Mouse (Mus musculus) megakaryocyte-erythroid progenitor cell, adult 5 weeks (primary cell): ENCODE data around the gene Krtcap3. TPM values are rescaled to one million over a fixed set of nuclear protein-coding genes. Genes with fewer than 3 reads are reported as not detected.

Experiments
- polyA plus RNA-seq: library from polyadenylated mRNA; stranded (reverse); fragments of >175 nt; gene quantifications from 2 replicates; pipeline ENCODE4 v1.2.3, GENCODE M21; 2012

The Krtcap3 gene
- polyA plus RNA-seq, result 3.9 and 6.5 TPM in 2 replicates

DNA sequence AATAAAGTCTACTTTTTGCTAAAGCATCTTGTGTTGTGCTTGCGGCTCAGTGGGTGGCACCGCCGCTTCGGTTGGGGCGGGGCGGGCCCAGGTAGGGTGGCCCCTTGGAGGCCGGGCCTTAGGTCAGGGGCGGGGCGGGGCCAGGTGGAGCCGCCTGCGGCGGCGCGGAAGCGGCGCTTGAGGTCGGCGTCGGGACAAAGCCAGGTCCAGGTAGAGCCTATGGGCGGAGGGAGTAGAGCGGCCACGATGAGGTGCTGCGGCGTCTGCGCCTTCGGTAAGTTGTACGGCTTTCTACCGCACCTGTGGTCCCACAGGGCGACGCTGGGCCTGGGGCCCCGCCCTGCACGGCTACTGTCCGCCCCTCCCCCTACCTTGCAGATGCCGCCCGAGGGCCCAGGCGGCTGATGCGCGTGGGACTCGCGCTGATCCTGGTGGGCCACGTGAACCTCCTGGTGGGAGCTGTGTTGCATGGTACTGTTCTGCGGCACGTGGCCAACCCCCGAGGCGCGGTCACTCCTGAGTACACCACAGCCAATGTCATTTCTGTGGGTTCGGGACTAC lies at the start of gene Krtcap3:
Krtcap3 (plus strand) TSS at position 151 of the 561 bp plus-strand sequence.

DNA sequence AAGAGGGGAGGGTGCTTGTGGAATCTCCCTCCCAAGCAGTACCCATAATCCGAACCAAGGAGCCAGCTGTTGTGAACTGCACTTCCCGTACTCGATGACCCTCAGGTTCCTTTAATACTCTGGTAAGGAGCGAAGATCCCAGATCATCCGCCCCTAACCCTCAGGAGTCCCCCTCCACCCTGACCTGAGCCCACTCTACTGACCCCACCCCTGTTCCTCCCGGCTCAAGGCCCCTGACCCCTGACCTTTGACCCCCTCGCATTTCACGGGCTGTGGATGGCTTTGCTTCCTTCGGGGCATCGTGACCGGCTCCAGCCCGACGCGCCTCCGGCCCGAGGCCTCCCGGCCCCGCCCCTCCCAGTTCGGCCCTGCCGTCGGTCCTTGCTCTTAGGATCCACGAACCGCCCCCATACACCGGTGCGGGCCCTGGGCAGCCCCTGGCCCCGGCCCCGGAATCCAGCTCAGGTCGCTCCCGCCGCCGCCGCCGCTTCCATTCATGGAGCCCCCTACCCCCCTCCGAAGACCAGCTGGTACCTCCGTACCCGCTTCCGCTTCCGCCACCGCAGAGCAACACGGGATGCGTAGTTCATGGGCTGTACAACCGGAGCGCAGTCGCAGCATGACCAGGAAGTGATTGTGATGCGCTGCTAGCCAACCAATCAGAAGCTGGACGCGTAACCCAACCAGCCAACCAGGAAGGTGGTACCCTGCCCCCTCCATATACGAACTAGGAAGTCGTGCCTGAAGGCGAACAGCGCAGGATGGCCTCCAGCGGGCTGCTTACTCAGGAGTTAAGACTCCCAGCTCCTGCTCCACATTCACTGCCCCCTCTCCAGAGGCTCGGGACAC lies 49.5 kb upstream of the Krtcap3 start, which contains the start of gene Zfp513:
Zfp513 (minus strand) TSS at position 562 of the 849 bp plus-strand sequence.

DNA sequence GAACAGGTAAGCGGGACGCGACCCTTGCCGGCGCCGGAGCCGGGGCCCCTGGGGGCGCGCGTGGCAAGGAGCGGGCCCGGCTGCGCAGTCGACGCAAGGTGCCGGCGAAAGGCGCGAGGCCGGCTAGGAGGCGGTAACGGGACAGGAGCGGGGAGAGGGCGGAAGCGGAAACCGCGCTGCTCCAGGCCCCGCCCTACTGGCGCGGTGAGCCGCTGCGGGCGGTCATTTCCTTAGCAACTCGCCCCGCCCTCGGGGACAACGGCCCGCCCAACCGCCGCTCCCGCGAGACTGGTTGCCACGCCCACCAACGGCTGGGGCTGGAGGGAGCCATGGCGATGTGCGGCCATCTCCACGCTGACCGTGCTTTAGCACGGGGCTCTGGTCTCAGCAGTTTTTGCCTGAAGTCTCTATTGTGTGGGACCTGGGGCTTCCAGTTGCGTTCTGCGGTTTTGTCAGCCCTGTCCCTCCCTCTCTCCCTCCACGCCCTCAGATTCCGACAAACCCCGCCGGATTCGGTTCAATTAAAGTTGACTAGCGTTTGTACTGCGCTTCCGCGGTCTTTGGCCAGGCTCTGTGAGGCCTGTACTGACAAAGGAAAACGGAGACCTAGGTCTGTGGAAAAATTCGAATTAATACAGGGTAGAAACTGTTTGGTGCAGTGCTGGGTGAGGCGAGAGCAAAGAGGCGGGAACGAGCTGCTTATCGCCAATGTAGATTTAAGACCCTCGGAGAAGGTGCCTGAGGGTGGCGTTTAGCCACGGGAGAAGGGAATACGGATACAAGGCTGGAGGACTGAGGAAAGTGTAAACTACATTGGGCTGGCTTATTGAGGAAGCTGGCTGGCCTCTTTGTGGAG lies 30.8 kb upstream of the Krtcap3 start, which contains the start of gene Ppm1g:
Ppm1g (minus strand) TSS at position 240 of the 856 bp plus-strand sequence.

DNA sequence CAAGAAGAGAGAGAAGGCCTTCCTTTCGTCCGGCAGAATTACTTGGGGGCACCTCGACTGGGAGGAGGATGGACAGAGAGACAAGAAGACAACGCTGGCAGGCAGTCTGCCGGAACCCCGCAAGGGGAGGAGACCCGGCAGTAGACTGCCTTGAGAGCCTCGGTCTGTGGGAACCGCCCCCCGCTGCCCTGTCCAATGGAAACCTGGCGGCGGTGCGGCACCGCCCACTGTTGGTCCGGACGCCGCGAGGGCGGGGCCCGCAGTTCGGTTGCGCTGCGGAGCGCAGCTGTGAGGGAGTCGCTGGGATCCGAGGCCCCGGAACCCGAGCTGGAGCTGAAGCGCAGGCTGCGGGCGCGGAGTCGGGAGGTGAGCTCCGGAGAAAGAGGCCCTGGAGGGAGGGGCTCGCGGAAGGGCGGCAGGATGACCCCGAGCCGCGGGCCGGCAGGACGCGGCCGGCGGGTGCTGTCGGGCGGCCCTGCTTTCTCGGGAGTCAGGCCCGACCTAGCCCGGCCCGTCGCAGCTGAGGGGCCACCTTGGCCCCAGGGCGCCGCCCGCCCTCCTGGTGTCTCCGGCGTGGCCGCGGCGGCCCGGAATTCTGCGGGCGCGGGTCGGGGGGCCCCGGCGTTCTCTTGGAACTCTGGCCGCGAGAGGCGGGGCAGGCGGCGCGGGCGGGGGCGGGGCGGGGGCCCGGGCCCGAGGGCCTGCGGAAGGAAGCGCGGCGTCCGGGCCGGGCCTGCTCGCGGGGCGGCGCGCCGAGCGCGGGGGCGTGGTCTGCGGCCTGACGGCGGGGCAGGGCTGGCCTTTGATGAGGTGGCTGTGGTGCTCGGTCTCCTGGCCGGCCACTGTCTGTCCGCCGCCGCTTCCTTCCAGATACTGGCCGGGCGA lies 10.6 kb upstream of the Krtcap3 start, which contains the start of the genes Nrbp1 and Gm9970:
Nrbp1 (plus strand) TSS at position 228 of the 885 bp plus-strand sequence.
Gm9970 (minus strand) TSS at position 596 of the 885 bp plus-strand sequence.

DNA sequence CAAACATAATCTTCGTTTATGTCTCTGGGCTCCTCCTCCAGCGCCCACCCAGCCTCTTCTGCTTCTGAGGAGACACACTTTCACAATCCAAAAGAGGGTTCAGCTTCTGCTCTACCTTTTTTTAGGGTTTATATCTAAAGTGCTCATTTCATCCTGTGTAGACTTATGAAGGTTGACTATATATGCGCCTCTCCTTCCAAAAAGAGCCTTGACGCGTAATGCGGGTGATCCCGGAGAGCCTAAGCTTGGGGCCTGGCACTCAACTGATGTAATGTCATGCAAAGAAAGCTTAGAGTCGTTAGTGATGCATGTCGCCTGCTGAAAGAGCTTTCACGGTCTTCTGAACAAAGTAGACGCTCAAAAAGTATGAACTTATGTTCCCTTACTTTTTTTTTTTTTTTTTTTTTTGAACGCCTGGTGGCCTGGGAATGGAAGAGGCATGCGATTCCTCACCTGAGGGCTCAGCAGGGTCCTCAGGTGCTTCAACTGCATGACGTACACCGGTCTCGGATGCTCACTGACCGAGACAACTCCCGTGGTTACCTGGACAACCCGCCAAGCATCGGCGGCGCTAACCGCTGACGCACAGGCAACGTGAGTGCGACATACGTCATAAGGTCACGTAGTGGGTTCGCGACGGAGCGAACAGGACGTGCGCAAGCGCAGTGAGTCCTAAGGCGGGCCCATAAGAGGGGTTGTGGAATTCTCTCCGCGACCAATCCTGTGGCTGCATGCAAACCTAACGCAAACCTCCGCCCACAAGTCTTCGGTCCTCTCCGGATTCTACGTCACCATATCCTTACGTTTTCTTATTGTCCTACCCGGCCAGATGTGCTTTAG lies 39.2 kb downstream of the Krtcap3 start, which contains the start of gene Ift172:
Ift172 (minus strand) TSS at position 596 of the 840 bp plus-strand sequence.

DNA sequence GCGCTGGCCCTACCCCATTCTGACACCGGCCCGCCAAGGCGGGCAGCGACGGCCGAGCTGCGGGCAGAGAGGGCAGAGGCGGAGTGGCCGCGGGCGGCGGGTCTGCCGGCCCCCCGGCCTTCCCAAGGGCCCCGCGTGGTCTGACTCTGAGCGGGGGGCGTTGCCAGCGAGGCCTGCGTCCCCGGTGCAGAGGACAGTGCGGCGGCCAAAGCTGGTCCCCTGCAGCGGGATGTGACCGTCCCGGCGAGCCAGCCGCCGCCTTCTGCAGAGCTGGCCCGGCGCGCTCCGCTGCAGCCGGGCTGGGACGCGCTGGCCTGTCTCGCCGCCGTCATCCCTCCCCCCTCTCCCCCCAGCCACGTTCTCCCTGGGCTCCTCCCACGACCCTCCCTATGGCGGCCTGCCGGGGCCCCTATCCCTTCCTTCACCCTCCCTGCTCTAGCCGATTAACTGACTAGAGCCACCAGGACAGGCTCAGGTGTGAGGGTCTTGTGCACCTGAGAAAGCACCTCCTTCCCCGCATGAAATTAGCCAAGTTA lies 44.2 kb downstream of the Krtcap3 start, which contains the start of gene Fndc4:
Fndc4 (minus strand) TSS at position 475 of the 536 bp plus-strand sequence.

DNA sequence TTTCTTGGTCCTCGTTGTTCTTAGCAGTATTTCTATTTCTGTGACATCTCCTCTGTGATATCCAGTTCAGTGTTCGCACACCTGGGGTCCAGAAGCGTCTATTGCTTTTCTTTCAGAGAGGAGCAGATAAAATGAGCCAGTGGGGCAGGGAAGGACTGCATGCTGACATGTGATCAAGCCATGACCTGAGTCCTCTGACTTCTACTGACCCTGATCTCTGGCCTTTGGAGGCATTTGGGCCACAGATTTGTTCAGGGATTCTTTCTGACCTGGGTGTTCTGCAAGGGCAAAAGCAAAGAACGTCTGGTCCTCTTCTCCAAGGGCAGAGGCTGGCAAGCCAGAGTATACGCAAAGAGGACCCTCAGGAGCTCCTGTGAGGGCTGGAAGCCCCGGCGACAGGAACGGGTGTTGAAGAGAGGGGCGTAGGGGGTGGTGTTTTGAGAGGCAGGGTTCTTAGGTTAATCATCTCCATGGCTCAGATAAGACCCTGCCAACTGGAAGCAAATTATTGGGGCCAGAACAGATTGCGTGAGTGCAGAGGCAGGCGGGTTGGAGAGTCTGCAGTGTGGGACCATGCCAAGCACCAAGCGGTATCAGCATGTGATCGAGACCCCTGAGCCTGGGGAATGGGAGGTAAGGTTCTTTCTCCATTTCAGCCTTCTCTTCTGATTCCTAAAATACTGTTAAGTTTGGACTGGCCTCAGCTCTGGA lies 45.7 kb downstream of the Krtcap3 start, which contains the start of gene Gckr:
Gckr (plus strand) TSS at position 397 of the 711 bp plus-strand sequence.

Other genes starting within 250 kb of the Krtcap3 start
- gene Atraid, start 203.4 kb upstream of the Krtcap3 start, polyA plus RNA-seq, result 28.8 and 32.8 TPM in 2 replicates
- 17.3 and 18.2 TPM in 2 replicates for gene Slc5a6, start 202.8 kb upstream of the Krtcap3 start, polyA plus RNA-seq
- 404 and 431 TPM in 2 replicates for gene Cad, start 196.9 kb upstream of the Krtcap3 start, polyA plus RNA-seq
- gene Dnajc5g, start 145.4 kb upstream of the Krtcap3 start, polyA plus RNA-seq, result not detected in 2 replicates
- 0.10 TPM in 1 of 2 replicates, not detected in the other for gene Slc30a3, start 143.5 kb upstream of the Krtcap3 start, polyA plus RNA-seq
- gene Trim54, start 135.0 kb upstream of the Krtcap3 start, polyA plus RNA-seq, result not detected in 2 replicates
- not detected in 2 replicates for gene Ucn, start 112.9 kb upstream of the Krtcap3 start, polyA plus RNA-seq
- 23.0 and 24.7 TPM in 2 replicates for gene Mpv17, start 97.4 kb upstream of the Krtcap3 start, polyA plus RNA-seq
- 2.1 and 10.0 TPM in 2 replicates for gene Gm29609, start 71.8 kb upstream of the Krtcap3 start, polyA plus RNA-seq
- gene Gtf3c2, start 71.5 kb upstream of the Krtcap3 start, polyA plus RNA-seq, result 58.4 and 78.1 TPM in 2 replicates
- 46.3 and 48.0 TPM in 2 replicates for gene Snx17, start 58.5 kb upstream of the Krtcap3 start, polyA plus RNA-seq
- 148 and 170 TPM in 2 replicates for gene Eif2b4, start 58.3 kb upstream of the Krtcap3 start, polyA plus RNA-seq
- 40.3 and 44.4 TPM in 2 replicates for gene Zfp513, start 49.4 kb upstream of the Krtcap3 start, polyA plus RNA-seq
- gene Ppm1g, start 31.0 kb upstream of the Krtcap3 start, polyA plus RNA-seq, result 279 and 290 TPM in 2 replicates
- gene Nrbp1, start 10.8 kb upstream of the Krtcap3 start, polyA plus RNA-seq, result 44.7 and 59.7 TPM in 2 replicates
- 0.55 and 0.85 TPM in 2 replicates for gene Gm9970, start 10.5 kb upstream of the Krtcap3 start, polyA plus RNA-seq
- gene Ift172, start 39.4 kb downstream of the Krtcap3 start, polyA plus RNA-seq, result 26.2 and 30.1 TPM in 2 replicates
- gene Fndc4, start 44.4 kb downstream of the Krtcap3 start, polyA plus RNA-seq, result 0.26 and 0.30 TPM in 2 replicates
- 0.02 TPM in 1 of 2 replicates, not detected in the other for gene Gckr, start 45.8 kb downstream of the Krtcap3 start, polyA plus RNA-seq
- 5.2 and 7.6 TPM in 2 replicates for gene Zfp512, start 200.7 kb downstream of the Krtcap3 start, polyA plus RNA-seq
- gene 4930548H24Rik, start 234.0 kb downstream of the Krtcap3 start, polyA plus RNA-seq, result not detected in 2 replicates
- 25.6 and 28.8 TPM in 2 replicates for gene Gpn1, start 243.1 kb downstream of the Krtcap3 start, polyA plus RNA-seq